Mouse (Mus musculus) intestine, postnatal 0 days (tissue): ENCODE results near the gene Trmt2a. TPM values are rescaled to one million over a fixed set of nuclear protein-coding genes. Genes with fewer than 3 reads are reported as not detected.

Experiments used
- ATAC-seq: fragments of 200-750 bp; cut with Nextera tagmentation; 2 replicates; pipeline ENCODE4 v1.8.0; 2017; ENCODE audit warnings: mild to moderate bottlenecking, moderate TSS enrichment, moderate library complexity
- H3K27ac ChIP-seq: fragments of 300-500 bp; sonication (generic); 2 replicates; pipeline ENCODE4 v1.5.1; 2014; ENCODE audit warnings: mild to moderate bottlenecking, low read depth, low read length, moderate library complexity
- H3K27me3 ChIP-seq: fragments of 300-500 bp; sonication (generic); replicated peaks from 2 replicates; pipeline ENCODE4 v1.6.1; 2014; ENCODE audit warnings: low read length, mixed read lengths; ENCODE audit not compliant: control insufficient read depth, insufficient read depth
- H3K36me3 ChIP-seq: fragments of 300-500 bp; sonication (generic); 2 replicates; pipeline ENCODE4 v1.6.1; 2014; ENCODE audit warnings: mild to moderate bottlenecking, moderate library complexity; ENCODE audit not compliant: control insufficient read depth, insufficient read depth
- H3K4me1 ChIP-seq: fragments of 300-500 bp; sonication (generic); replicated peaks from 2 replicates; pipeline ENCODE4 v1.6.1; 2014; ENCODE audit warnings: antibody characterized with exemption, low read length, mixed read lengths; ENCODE audit not compliant: control insufficient read depth, insufficient read depth
- H3K4me2 ChIP-seq: fragments of 300-500 bp; sonication (generic); replicated peaks from 2 replicates; pipeline ENCODE4 v1.6.1; 2014; ENCODE audit warnings: low read depth, mild to moderate bottlenecking, moderate library complexity
- H3K4me3 ChIP-seq: fragments of 300-500 bp; sonication (generic); 2 replicates; pipeline ENCODE4 v1.5.1; 2014; ENCODE audit warnings: low read depth, low read length
- H3K9ac ChIP-seq: fragments of 300-500 bp; sonication (generic); 2 replicates; pipeline ENCODE4 v1.6.1; 2014; ENCODE audit warnings: mild to moderate bottlenecking, low read depth, low read length
- H3K9me3 ChIP-seq: fragments of 300-500 bp; sonication (generic); 2 replicates; pipeline ENCODE4 v1.6.1; 2016; ENCODE audit warnings: mixed run types; ENCODE audit not compliant: control insufficient read depth
- CTCF ChIP-seq: sonication (generic); IDR thresholded peaks from 2 replicates; pipeline ENCODE4 v1.5.1; 2016; ENCODE audit warnings: low read depth, mild to moderate bottlenecking, control low read depth, antibody characterized with exemption, moderate library complexity
- WGBS: fragments of 180-500 bp; shearing (Covaris S2); extraction: QIAGEN DNeasy Blood & Tissue Kit; methylation state at CpG from one replicate; pipeline ENCODE4 v1.1.7; 2014; 5-methylcytosine and 5-hydroxymethylcytosine counted together
- polyA plus RNA-seq: library from polyadenylated mRNA; unstranded; fragments of >200 nt; fragmentation: Nextera tagmentation; extraction: Ambion mirVana; gene quantifications from 2 replicates; pipeline ENCODE4 v1.2.1, GENCODE M21; 2015

Trmt2a gene
- polyA plus RNA-seq, 1 experiment from 2014 or later, result 26.1 TPM

DNA sequence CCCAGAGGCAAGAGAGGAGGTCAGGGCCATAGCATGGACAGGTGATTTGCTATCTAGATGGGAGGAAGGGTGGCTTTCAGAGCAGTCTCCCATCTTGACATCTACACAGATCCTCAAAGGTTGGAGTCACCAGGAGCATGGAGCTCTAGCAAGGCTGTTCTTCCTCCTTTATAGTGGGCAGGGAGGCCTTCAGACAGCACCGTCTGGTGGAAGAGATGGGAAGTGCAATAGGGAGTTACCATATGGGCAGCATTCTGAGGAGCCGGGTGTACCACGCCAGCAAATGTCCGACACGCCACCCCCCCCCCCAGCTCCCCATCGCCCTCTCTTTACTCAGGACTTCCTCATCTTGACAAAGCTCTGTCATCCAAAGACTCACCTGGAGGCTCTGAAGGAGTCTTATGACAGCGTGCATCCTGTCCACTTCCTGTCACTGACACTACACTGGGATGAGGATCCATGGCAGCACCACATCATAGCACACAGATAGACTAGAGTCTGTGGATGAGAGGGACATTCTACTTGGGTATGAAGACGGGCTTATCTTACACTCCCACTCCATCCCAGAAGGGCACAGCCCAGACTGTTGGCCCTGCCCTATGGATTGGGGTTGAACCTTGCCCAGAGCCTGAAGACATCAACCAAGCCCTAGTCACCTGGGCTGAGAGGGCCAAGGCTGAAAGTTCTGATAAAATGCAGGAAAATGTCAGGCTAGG lies 37.6 kb upstream of the Trmt2a start:
- ATAC-seq, result peak; percentile 46
- Histone ChIP-seq H3K4me3 (no peak overlapping the region), H3K9ac (no peak overlapping the region), H3K27me3 (0 out of 2 replicates have a peak, but pooled peaks cover 5% of the 10 kb centered on the region), H3K4me1 (no peaks in the 10 kb centered on the region), H3K27ac (no peak overlapping the region), H3K36me3 (no peaks in the 10 kb centered on the region), H3K4me2 (0 out of 2 replicates have a peak overlapping the region, but pooled peaks have one; percentile 24), H3K9me3 (no peaks in the 10 kb centered on the region)
- TF ChIP-seq CTCF, result peak; percentile 92
- 13% methylated on average over 8 of the region's 8 CpGs for WGBS

GRCm38 (mm10) chr16:18211417-18212171 lies 36.9 kb upstream of the Trmt2a start:
- no peak overlapping the region for H3K27ac ChIP-seq
- WGBS, result 32% methylated on average over 10 of the region's 10 CpGs
- H3K4me2 ChIP-seq, result no peak overlapping the region
- no peaks in the 10 kb centered on the region for H3K36me3 ChIP-seq
- TF ChIP-seq CTCF, result peak; percentile 99
- H3K4me3 ChIP-seq, result no peak overlapping the region
- H3K9me3 ChIP-seq, result no peaks in the 10 kb centered on the region
- H3K27me3 ChIP-seq, result 0 out of 2 replicates have a peak, but pooled peaks cover 5% of the 10 kb centered on the region
- ATAC-seq, result no peak; the same call in 1 of the 2 replicates
- H3K9ac ChIP-seq, result no peak overlapping the region
- H3K4me1 ChIP-seq, result no peaks in the 10 kb centered on the region

GRCm38 (mm10) chr16:18213689-18214088 lies 34.8 kb upstream of the Trmt2a start:
- 0 out of 2 replicates have a peak, but pooled peaks cover 5% of the 10 kb centered on the region for H3K27me3 ChIP-seq
- ATAC-seq, result no peak
- no peaks in the 10 kb centered on the region for H3K36me3 ChIP-seq
- H3K27ac ChIP-seq, result no peak overlapping the region
- no peak overlapping the region for H3K4me2 ChIP-seq
- H3K9me3 ChIP-seq, result no peaks in the 10 kb centered on the region
- WGBS, result 46% methylated on average over 6 of the region's 6 CpGs
- no peaks in the 10 kb centered on the region for H3K4me1 ChIP-seq
- H3K9ac ChIP-seq, result no peak overlapping the region
- H3K4me3 ChIP-seq, result no peak overlapping the region
- no peak for TF ChIP-seq CTCF

DNA sequence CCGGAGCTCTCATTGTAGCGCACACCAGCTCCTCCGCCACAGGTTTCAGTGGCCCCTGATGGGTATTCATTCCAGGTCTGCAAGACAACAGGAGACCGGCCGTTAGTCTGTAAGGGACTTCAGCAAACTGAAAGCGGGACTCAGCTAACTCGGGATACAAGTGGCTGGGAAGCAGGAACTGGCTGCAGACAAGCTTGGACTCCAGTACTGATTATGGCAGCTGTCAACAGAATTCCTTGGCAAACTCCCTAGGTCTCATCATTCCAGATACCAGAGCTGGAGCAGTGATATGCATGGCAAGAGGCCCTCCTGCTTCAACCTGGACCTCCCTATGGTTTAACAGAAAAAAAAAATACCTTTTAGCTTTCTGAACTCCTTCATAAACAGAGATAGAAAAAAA lies 33.6 kb upstream of the Trmt2a start:
- Histone ChIP-seq H3K36me3 (no peaks in the 10 kb centered on the region), H3K27me3 (0 out of 2 replicates have a peak, but pooled peaks cover 5% of the 10 kb centered on the region), H3K4me2 (no peak overlapping the region), H3K9ac (no peak overlapping the region), H3K4me1 (no peaks in the 10 kb centered on the region), H3K9me3 (no peaks in the 10 kb centered on the region), H3K27ac (no peak overlapping the region), H3K4me3 (no peak overlapping the region)
- no peak for TF ChIP-seq CTCF
- ATAC-seq, result no peak
- 82% methylated on average over 7 of the region's 7 CpGs for WGBS

DNA sequence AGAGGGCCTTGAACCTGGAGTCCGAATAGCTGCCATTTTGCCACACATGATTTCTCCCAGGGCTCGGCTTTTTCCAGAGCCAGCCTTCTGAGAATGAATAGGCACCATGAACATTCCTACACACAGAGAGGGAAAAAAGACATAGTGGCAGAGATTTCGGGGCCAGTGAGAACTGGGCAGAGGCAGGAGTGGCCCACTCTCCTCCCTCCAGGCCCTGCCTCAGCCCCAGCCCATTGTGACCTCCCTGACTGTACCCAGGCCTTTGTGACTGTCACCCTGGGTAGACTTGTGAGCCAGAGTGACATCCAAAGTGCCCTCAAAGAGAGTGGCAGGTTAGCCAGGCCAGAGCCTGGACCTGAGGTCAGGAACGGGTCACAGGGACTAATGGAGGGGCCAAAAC lies 30.9 kb upstream of the Trmt2a start, which contains the start of gene Ccdc188:
Gene Ccdc188 (plus strand): TSS at position 301 of the 400 bp plus-strand sequence.
- H3K4me3 ChIP-seq, result no peak within 1 kb of the TSS
- ATAC-seq, result no peak
- no peak within 1 kb of the TSS for H3K27ac ChIP-seq
- 0 out of 2 replicates have a peak, but pooled peaks cover 5% of the 10 kb centered on the region for H3K27me3 ChIP-seq
- no peaks in the 10 kb centered on the region for H3K4me1 ChIP-seq
- H3K9me3 ChIP-seq, result no peaks in the 10 kb centered on the region
- 89% methylated on average over 4 of the region's 4 CpGs for WGBS
- H3K9ac ChIP-seq, result no peak within 1 kb of the TSS
- H3K4me2 ChIP-seq, result no peak within 1 kb of the TSS
- peaks cover under 1% of the 10 kb centered on the region; the same call in 1 of the 2 replicates for H3K36me3 ChIP-seq
- no peak for TF ChIP-seq CTCF

DNA sequence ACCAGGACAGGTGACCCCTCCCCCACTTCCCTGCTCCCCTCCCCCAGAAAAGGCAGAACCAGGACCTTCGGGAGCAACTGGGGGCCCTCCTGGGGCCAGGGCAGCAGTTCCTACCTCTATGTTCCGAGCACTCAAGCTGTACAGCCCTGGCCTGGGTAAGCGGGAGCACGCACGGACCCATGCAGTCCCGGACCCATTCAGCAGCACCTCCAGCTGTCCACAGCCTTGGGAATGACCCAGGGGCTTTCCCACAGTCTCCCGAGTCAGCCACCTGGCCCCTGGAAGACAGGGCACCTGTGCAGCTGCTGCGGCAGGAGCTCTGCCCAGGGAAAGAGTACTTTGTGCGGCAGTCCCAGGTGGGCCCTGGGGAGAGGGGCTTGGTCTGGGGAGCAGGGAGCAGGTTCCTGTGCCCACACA lies 29.9 kb upstream of the Trmt2a start:
- Histone ChIP-seq H3K4me3 (no peak overlapping the region), H3K36me3 (peaks cover 8% of the 10 kb centered on the region; the same call in 1 of the 2 replicates), H3K27me3 (0 out of 2 replicates have a peak, but pooled peaks cover 5% of the 10 kb centered on the region), H3K9me3 (no peaks in the 10 kb centered on the region), H3K27ac (no peak overlapping the region), H3K4me1 (no peaks in the 10 kb centered on the region), H3K9ac (no peak overlapping the region), H3K4me2 (no peak overlapping the region)
- no peak for ATAC-seq
- 67% methylated on average over 9 of the region's 9 CpGs for WGBS
- no peak for TF ChIP-seq CTCF
